Mouse (Mus musculus): Measurements from ENCODE around the gene Maats1. TPM values are rescaled to one million over a fixed set of nuclear protein-coding genes. Genes with fewer than 3 reads are reported as not detected.

Maats1 gene
- polyA plus RNA-seq, 1 experiment: 0.04 TPM

- H3K36me3 ChIP-seq (ENCODE audit: control insufficient read depth, insufficient read depth, low read length): no peaks in the 10 kb centered on the region
- TF ChIP-seq POLR2A (IDR thresholded peaks at IDR 0.05; ENCODE audit: low read depth, low read length) (no peak), CTCF (IDR thresholded peaks at IDR 0.05; ENCODE audit: extremely low read depth, insufficient read depth, insufficient read length, insufficient replicate concordance) (no peak)
- H3K4me1 ChIP-seq (ENCODE audit: control insufficient read depth, insufficient read depth, insufficient read length): no peaks in the 10 kb centered on the region
- no peak overlapping the region for H3K4me3 ChIP-seq (ENCODE audit: extremely low read depth, insufficient read depth, insufficient read length)
- no peak overlapping the region for H3K27ac ChIP-seq (ENCODE audit: insufficient read depth, low read length)
- 83% methylated on average over 6 of the region's 6 CpGs for WGBS
- no peak for DNase-seq (ENCODE audit: low read depth in 1 of 2, low spot score in 2 of 2)
- no peaks in the 10 kb centered on the region for H3K27me3 ChIP-seq (ENCODE audit: control insufficient read depth, insufficient read depth, low read length)
Measured at GRCm38 (mm10) chr16:38385184-38385634, 43.3 kb upstream of the Maats1 start.

- no peaks in the 10 kb centered on the region for H3K36me3 ChIP-seq (ENCODE audit: control insufficient read depth, insufficient read depth, low read length)
- no peak overlapping the region for H3K27ac ChIP-seq (ENCODE audit: insufficient read depth, low read length)
- no peak for TF ChIP-seq CTCF (IDR thresholded peaks at IDR 0.05; ENCODE audit: extremely low read depth, insufficient read depth, insufficient read length, insufficient replicate concordance)
- no peak for TF ChIP-seq POLR2A (IDR thresholded peaks at IDR 0.05; ENCODE audit: low read depth, low read length)
- H3K4me3 ChIP-seq (ENCODE audit: extremely low read depth, insufficient read depth, insufficient read length): no peak overlapping the region
- no peak for DNase-seq (ENCODE audit: low read depth in 1 of 2, low spot score in 2 of 2)
- no peaks in the 10 kb centered on the region for H3K27me3 ChIP-seq (ENCODE audit: control insufficient read depth, insufficient read depth, low read length)
- WGBS: 88% methylated on average over 2 of the region's 2 CpGs
- peaks cover 4% of the 10 kb centered on the region; the same call in 1 of the 2 replicates for H3K4me1 ChIP-seq (ENCODE audit: control insufficient read depth, insufficient read depth, insufficient read length)
Measured at GRCm38 (mm10) chr16:38383683-38384082, 41.7 kb upstream of the Maats1 start.

- DNase-seq (ENCODE audit: low read depth in 1 of 2, low spot score in 2 of 2): no peak
- WGBS: 82% methylated on average over 3 of the region's 3 CpGs
- Histone ChIP-seq H3K4me3 (ENCODE audit: extremely low read depth, insufficient read depth, insufficient read length) (no peak overlapping the region), H3K27ac (ENCODE audit: insufficient read depth, low read length) (no peak overlapping the region), H3K27me3 (ENCODE audit: control insufficient read depth, insufficient read depth, low read length) (no peaks in the 10 kb centered on the region), H3K36me3 (ENCODE audit: control insufficient read depth, insufficient read depth, low read length) (no peaks in the 10 kb centered on the region), H3K4me1 (ENCODE audit: control insufficient read depth, insufficient read depth, insufficient read length) (peaks cover 7% of the 10 kb centered on the region; the same call in 1 of the 2 replicates)
- TF ChIP-seq POLR2A (IDR thresholded peaks at IDR 0.05; ENCODE audit: low read depth, low read length): no peak
- TF ChIP-seq CTCF (IDR thresholded peaks at IDR 0.05; ENCODE audit: extremely low read depth, insufficient read depth, insufficient read length, insufficient replicate concordance): no peak
Measured at GRCm38 (mm10) chr16:38379926-38380325, 38.0 kb upstream of the Maats1 start.

GRCm38 (mm10) chr16:38379493-38379892 lies 37.5 kb upstream of the Maats1 start:
- H3K27me3 ChIP-seq (ENCODE audit: control insufficient read depth, insufficient read depth, low read length): no peaks in the 10 kb centered on the region
- WGBS: 61% methylated on average over 3 of the region's 3 CpGs
- H3K4me1 ChIP-seq (ENCODE audit: control insufficient read depth, insufficient read depth, insufficient read length): peaks cover 7% of the 10 kb centered on the region; the same call in 1 of the 2 replicates
- no peak overlapping the region for H3K4me3 ChIP-seq (ENCODE audit: extremely low read depth, insufficient read depth, insufficient read length)
- no peak for TF ChIP-seq POLR2A (IDR thresholded peaks at IDR 0.05; ENCODE audit: low read depth, low read length)
- no peak for TF ChIP-seq CTCF (IDR thresholded peaks at IDR 0.05; ENCODE audit: extremely low read depth, insufficient read depth, insufficient read length, insufficient replicate concordance)
- DNase-seq (ENCODE audit: low read depth in 1 of 2, low spot score in 2 of 2): no peak
- no peaks in the 10 kb centered on the region for H3K36me3 ChIP-seq (ENCODE audit: control insufficient read depth, insufficient read depth, low read length)
- no peak overlapping the region for H3K27ac ChIP-seq (ENCODE audit: insufficient read depth, low read length)

- TF ChIP-seq POLR2A (IDR thresholded peaks at IDR 0.05; ENCODE audit: low read depth, low read length) (no peak), CTCF (IDR thresholded peaks at IDR 0.05; ENCODE audit: extremely low read depth, insufficient read depth, insufficient read length, insufficient replicate concordance) (no peak)
- no peak for DNase-seq (ENCODE audit: low read depth in 1 of 2, low spot score in 2 of 2)
- 12% methylated on average over 6 of the region's 6 CpGs for WGBS
Measured at GRCm38 (mm10) chr16:38379088-38379487, 37.1 kb upstream of the Maats1 start.

GRCm38 (mm10) chr16:38378591-38378990 lies 36.6 kb upstream of the Maats1 start:
- 90% methylated on average over 6 of the region's 6 CpGs for WGBS
- no peaks in the 10 kb centered on the region for H3K27me3 ChIP-seq (ENCODE audit: control insufficient read depth, insufficient read depth, low read length)
- no peaks in the 10 kb centered on the region for H3K36me3 ChIP-seq (ENCODE audit: control insufficient read depth, insufficient read depth, low read length)
- TF ChIP-seq CTCF (IDR thresholded peaks at IDR 0.05; ENCODE audit: extremely low read depth, insufficient read depth, insufficient read length, insufficient replicate concordance) (no peak), POLR2A (IDR thresholded peaks at IDR 0.05; ENCODE audit: low read depth, low read length) (no peak)
- H3K27ac ChIP-seq (ENCODE audit: insufficient read depth, low read length): no peak overlapping the region
- DNase-seq (ENCODE audit: low read depth in 1 of 2, low spot score in 2 of 2): no peak
- H3K4me3 ChIP-seq (ENCODE audit: extremely low read depth, insufficient read depth, insufficient read length): no peak overlapping the region
- peaks cover 7% of the 10 kb centered on the region; the same call in 1 of the 2 replicates for H3K4me1 ChIP-seq (ENCODE audit: control insufficient read depth, insufficient read depth, insufficient read length)

More at GRCm38 (mm10) chr16:38379088-38379487, 37.1 kb upstream of the Maats1 start:
- H3K4me1 ChIP-seq (ENCODE audit: control insufficient read depth, insufficient read depth, insufficient read length): peaks cover 7% of the 10 kb centered on the region; the same call in 1 of the 2 replicates
- no peaks in the 10 kb centered on the region for H3K27me3 ChIP-seq (ENCODE audit: control insufficient read depth, insufficient read depth, low read length)
- H3K27ac ChIP-seq (ENCODE audit: insufficient read depth, low read length): no peak overlapping the region
- H3K36me3 ChIP-seq (ENCODE audit: control insufficient read depth, insufficient read depth, low read length): no peaks in the 10 kb centered on the region
- H3K4me3 ChIP-seq (ENCODE audit: extremely low read depth, insufficient read depth, insufficient read length): no peak overlapping the region

GRCm38 (mm10) chr16:38377546-38377945 lies 35.6 kb upstream of the Maats1 start:
- Histone ChIP-seq H3K4me1 (ENCODE audit: control insufficient read depth, insufficient read depth, insufficient read length) (peaks cover 7% of the 10 kb centered on the region; the same call in 1 of the 2 replicates), H3K27me3 (ENCODE audit: control insufficient read depth, insufficient read depth, low read length) (no peaks in the 10 kb centered on the region), H3K27ac (ENCODE audit: insufficient read depth, low read length) (no peak overlapping the region), H3K4me3 (ENCODE audit: extremely low read depth, insufficient read depth, insufficient read length) (no peak overlapping the region), H3K36me3 (ENCODE audit: control insufficient read depth, insufficient read depth, low read length) (no peaks in the 10 kb centered on the region)
- TF ChIP-seq CTCF (IDR thresholded peaks at IDR 0.05; ENCODE audit: extremely low read depth, insufficient read depth, insufficient read length, insufficient replicate concordance): no peak
- no peak for TF ChIP-seq POLR2A (IDR thresholded peaks at IDR 0.05; ENCODE audit: low read depth, low read length)
- WGBS: 92% methylated on average over 6 of the region's 6 CpGs
- DNase-seq (ENCODE audit: low read depth in 1 of 2, low spot score in 2 of 2): no peak

All from spleen, adult 2 months (tissue).